Mouse (Mus musculus): ENCODE measurements at regions not wholly inside any gene's neighbourhood (a gene's known extent, or its start where the extent isn't known, plus 50 kb on each side); places are given as distances from the start of the nearest gene placed in this dataset.
"Not testable (repeated sequence)": the region's sequence is repeated elsewhere in the genome, so short reads cannot be mapped to it uniquely, and the experiment has no call there.

GRCm38 (mm10) chr10:126386430-126386829 lies 420.5 kb downstream of the Lrig3 start:
- DNase-seq (ENCODE audit: low spot score in 2 of 2) = no peak

- no peak for DNase-seq (ENCODE audit: low spot score in 2 of 2)
These were observed 419.7 kb downstream of the Lrig3 start for GRCm38 (mm10) chr10:126385644-126386043.

GRCm38 (mm10) chr10:126380381-126380780 lies 414.4 kb downstream of the Lrig3 start:
- no peak for DNase-seq (ENCODE audit: low spot score in 2 of 2)

DNA sequence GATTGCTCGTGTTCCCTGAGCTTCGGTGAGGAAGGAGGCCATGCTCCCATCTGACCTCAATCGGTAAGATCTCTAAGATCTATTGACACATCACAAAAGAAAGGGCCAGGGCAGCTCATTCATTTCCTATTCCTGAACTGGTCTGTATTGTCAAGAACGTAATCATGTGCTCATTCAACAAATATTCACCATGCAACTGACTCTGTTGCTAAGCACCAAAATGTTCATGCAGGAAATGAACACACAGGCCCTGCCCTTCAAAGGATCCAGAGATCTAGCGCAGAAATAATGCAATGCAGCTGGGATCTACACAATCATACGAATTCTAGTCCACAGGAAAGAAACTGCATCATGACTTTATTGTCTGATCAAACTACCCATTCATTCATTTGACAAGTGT lies 413.3 kb downstream of the Lrig3 start:
- no peak for DNase-seq (ENCODE audit: low spot score in 2 of 2)

DNA sequence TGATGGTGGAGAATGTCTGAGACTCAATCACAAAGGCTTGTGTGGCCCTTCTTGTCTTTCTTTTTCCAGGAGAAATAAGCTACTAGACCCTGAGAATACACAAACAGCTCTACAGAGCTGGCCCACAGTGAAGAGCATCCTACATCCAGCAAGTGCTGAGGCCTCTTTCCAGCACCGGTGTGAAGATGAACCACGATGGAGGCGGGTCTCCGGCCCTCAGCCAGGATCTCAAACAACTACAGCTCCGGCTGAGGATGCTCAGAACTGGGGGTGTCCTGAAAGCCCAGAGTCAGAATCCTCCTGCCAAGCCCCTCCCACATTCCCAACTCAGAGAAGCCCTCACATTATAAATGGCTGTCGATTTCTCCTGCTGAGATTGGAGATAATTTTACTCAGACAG lies 407.9 kb downstream of the Lrig3 start:
- no peak for DNase-seq (ENCODE audit: low spot score in 2 of 2)

DNA sequence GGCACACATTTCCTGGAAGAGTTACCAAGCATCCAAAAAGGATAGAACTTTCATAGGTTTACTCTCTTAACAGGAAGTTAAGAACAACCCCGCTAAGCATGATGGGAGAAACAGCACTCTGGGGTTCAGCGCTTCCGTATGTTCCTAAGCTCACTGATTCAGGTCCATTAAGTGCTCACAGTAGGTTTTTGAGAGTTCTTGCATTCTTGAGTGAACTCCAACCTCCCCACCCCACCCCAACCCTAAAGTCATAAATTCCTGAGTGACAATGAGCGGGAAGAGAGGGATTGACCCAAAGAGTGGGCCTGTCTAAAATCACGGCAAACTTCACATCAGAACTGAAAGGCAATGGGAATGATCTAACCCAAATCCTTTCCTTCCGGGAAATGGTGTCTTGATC lies 405.9 kb downstream of the Lrig3 start:
- DNase-seq (ENCODE audit: low spot score in 2 of 2) = no peak

GRCm38 (mm10) chr10:126349076-126349475 lies 383.1 kb downstream of the Lrig3 start:
- no peak for DNase-seq (ENCODE audit: low spot score in 2 of 2)

GRCm38 (mm10) chr10:126337426-126337825 lies 371.5 kb downstream of the Lrig3 start:
- no peak for DNase-seq (ENCODE audit: low spot score in 2 of 2)

DNA sequence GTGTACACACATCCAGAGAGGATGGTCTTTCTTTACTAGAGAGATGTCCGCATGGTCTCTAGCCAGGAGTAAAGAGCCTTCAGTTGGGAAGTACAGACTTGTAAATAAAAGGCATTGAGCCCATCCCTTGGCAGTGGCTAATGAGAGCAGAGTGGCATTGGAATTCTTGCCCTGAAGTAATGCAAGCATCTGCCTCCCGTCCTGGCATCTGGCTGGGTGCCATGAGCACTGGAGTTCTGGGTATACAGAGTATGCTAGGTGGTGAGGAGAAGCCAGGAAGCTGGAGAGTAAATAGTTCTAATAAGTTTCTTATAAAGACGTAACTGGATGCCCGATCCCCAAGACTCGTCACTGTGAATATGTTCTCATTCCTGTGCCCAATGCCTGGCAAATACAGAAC lies 367.8 kb downstream of the Lrig3 start:
- no peak for DNase-seq (ENCODE audit: low spot score in 2 of 2)

GRCm38 (mm10) chr10:126330305-126330969 lies 364.5 kb downstream of the Lrig3 start:
- DNase-seq (ENCODE audit: low spot score in 2 of 2) = peak; percentile 84 to 93

GRCm38 (mm10) chr10:126320831-126321230 lies 354.9 kb downstream of the Lrig3 start:
- no peak for DNase-seq (ENCODE audit: low spot score in 2 of 2)

DNA sequence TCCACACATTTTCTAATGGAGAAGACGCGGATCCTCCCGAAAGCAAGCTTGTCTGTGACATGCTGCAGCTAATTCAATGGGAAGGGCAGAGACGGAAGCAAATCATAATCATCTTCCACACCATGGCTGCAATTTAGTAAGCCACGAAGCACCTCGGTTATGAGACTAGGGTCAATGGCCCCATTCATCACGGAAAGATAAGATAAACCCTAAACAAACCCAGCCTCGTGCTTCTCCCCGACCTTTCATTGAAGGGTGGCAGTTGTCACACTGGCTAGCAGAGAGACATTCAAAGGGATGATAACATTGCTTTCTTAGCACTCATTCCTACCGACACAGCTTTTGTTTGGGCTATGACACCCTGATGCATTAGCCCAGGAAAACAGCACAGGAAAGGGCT lies 353.8 kb downstream of the Lrig3 start:
- DNase-seq (ENCODE audit: low spot score in 2 of 2) = no peak

DNA sequence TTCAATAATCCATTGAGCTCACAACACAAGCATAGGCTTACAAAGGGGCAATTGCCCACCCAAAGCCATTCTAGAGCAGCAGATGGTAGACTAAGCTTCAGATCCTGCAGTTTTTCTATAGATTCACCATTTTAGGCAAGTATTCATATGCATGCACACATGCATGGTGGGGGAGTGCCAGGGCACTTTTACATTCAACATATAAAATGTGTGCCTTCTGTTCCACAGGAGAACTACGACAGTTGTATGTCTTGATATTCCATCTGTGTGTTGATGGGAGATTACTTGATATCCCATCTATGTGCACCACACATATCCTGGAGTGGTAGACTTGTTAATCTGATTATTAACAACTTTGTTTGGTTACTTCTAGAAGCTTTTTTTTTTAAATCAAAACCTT lies 334.0 kb downstream of the Lrig3 start:
- peak in 1 of 2 experiments; percentile 4 for DNase-seq (ENCODE audit: low spot score in 2 of 2)

- DNase-seq (ENCODE audit: low spot score in 2 of 2) = no peak
These were observed 332.2 kb downstream of the Lrig3 start for GRCm38 (mm10) chr10:126298211-126298610.

GRCm38 (mm10) chr10:126295853-126296252 lies 329.9 kb downstream of the Lrig3 start:
- DNase-seq (ENCODE audit: low spot score in 2 of 2) = no peak

- no peak for DNase-seq (ENCODE audit: low spot score in 2 of 2)
These were observed 325.8 kb downstream of the Lrig3 start for GRCm38 (mm10) chr10:126291765-126292164.

- DNase-seq (ENCODE audit: low spot score in 2 of 2) = not testable (repeated sequence)
These were observed 319.1 kb downstream of the Lrig3 start for GRCm38 (mm10) chr10:126285096-126285495.

DNA sequence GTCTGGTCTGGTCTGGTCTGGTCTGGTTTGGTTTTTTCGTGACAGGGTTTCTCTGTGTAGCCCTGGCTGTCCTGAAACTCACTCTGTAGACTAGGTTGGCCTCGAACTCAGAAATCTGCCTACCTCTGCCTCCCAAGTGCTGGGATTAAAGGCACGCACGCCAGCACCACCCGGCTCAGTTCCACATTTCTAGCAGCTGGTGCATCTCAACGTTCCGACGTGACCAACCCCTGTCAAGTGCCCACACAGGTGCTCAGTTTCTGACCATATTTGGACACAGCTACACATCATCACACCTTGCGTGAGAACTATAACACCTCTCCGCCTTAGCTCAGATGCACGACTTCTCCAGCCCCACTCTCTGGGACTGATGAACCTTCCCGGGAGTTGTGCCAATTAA lies 304.4 kb downstream of the Lrig3 start:
- no peak for DNase-seq (ENCODE audit: low spot score in 2 of 2)

GRCm38 (mm10) chr10:126267321-126267998 lies 301.5 kb downstream of the Lrig3 start:
- DNase-seq (ENCODE audit: low spot score in 2 of 2) = peak in 1 of 2 experiments; percentile 53

DNA sequence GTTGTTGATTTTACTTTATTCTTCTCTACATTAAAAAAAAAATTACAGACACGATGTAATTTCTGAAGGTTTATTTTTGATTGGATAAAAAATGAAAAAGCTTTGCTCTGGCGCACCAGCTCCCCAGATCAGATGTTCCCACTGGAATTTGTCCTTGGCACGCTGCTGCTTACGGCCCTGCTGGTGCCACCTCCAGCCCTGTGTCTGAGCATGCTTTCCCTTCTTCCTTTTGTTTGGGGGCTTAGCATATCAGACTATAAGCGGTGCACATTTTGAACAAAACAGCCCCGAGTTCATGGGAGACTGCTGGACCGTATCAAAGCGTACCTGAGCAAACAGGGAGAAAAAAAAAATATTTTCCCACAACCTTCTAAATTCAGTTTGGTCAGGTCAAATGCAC lies 291.2 kb downstream of the Lrig3 start:
- DNase-seq (ENCODE audit: low spot score in 2 of 2) = no peak

DNA sequence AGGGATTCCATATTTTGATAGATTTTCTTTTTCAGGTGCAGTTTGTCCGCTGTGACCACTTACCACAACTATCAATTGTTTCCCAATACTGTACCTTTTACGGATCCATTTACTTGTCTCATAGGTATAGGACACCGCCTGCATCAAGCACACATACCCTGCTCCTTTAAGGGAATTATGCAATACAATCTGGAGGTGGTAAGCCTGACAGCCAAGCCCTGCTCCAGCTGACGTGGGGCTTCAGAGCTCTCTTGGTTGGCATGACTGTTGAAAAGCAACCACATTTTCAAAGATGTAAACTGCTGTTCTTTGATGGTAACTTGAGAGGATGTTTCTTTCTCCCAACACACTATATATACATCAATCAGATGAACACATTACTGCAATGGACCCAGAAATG lies 288.2 kb downstream of the Lrig3 start:
- DNase-seq (ENCODE audit: low spot score in 2 of 2) = no peak

DNA sequence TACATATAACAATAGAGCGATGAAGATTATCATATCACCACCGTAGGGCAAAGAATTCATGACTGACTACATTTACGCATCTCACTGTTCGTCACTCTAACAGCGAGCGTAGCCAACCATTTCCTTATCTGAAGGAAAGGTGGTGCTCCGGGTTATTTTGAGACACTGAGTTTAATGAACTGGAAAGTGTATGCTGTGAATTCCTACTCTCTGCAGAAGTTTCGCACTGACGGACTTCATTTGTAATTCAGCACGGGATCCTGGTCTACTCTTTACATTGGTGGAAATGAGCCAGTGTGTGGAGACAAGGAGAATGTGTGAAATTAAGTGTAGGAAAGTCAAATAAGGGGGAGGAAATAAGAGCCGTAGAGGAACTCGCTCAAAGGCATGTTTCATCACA lies 283.2 kb downstream of the Lrig3 start:
- DNase-seq (ENCODE audit: low spot score in 2 of 2) = no peak

GRCm38 (mm10) chr10:126243051-126243450 lies 277.1 kb downstream of the Lrig3 start:
- no peak for DNase-seq (ENCODE audit: low spot score in 2 of 2)
